Mouse (Mus musculus) myocyte (in vitro differentiated cells): Measurements from ENCODE around the gene Homer2. TPM values are rescaled to one million over a fixed set of nuclear protein-coding genes. Genes with fewer than 3 reads are reported as not detected.

ENCODE experiments used
- H3K27me3 ChIP-seq: one replicate; pipeline ENCODE4 v1.6.1; 2011; ENCODE audit not compliant: control insufficient read depth, insufficient read depth, insufficient read length
- H3K36me3 ChIP-seq: one replicate; pipeline ENCODE4 v1.6.1; 2011; ENCODE audit not compliant: control insufficient read depth, insufficient read depth
- H3K4me2 ChIP-seq: one replicate; pipeline ENCODE4 v1.6.1; 2011; ENCODE audit warnings: low read depth, control low read depth
- H3K4me3 ChIP-seq: one replicate; pipeline ENCODE4 v1.5.1; 2011; ENCODE audit warnings: mild to moderate bottlenecking, control low read depth, moderate library complexity
- H3K79me2 ChIP-seq: one replicate; pipeline ENCODE4 v1.6.1; 2011; ENCODE audit not compliant: control insufficient read depth, insufficient read depth
- H3ac ChIP-seq: one replicate; pipeline ENCODE4 v1.6.1; 2011; ENCODE audit not compliant: control insufficient read depth, insufficient read length
- CEBPB ChIP-seq: IDR thresholded peaks from 2 replicates; pipeline ENCODE4 v1.6.1; 2011; ENCODE audit warnings: mild to moderate bottlenecking, moderate library complexity; ENCODE audit not compliant: poor library complexity, insufficient read depth, severe bottlenecking
- E2F4 ChIP-seq: IDR thresholded peaks from one replicate; pipeline ENCODE4 v1.6.1; 2011; ENCODE audit warnings: mild to moderate bottlenecking, control low read depth, moderate library complexity; ENCODE audit not compliant: insufficient read depth
- MAX ChIP-seq: IDR thresholded peaks from one replicate; pipeline ENCODE4 v1.6.1; 2011; ENCODE audit warnings: low read depth, mild to moderate bottlenecking, control low read depth
- MYOD1 ChIP-seq, 3 experiments: IDR thresholded peaks; one replicate each; pipeline ENCODE4 v1.6.1; 2011; ENCODE audit warnings: control low read depth in 2 of 3, low read depth in 2 of 3, mild to moderate bottlenecking in 2 of 3, moderate library complexity in 1 of 3; ENCODE audit not compliant: insufficient read length in 2 of 3, control insufficient read depth in 1 of 3
- MYOG ChIP-seq, 3 experiments: IDR thresholded peaks; one replicate each; pipeline ENCODE4 v1.6.1; 2011; ENCODE audit warnings: control low read depth in 2 of 3, low read depth in 2 of 3, mild to moderate bottlenecking in 2 of 3; ENCODE audit not compliant: insufficient read length in 2 of 3, control insufficient read depth in 1 of 3, insufficient read depth in 1 of 3
- POLR2A ChIP-seq: IDR thresholded peaks from one replicate; pipeline ENCODE4 v1.6.1; 2011; ENCODE audit warnings: low read depth, mild to moderate bottlenecking, control low read depth, moderate library complexity; ENCODE audit not compliant: insufficient read length
- POLR2AphosphoS2 ChIP-seq: IDR thresholded peaks from one replicate; pipeline ENCODE4 v1.6.1; 2011; ENCODE audit warnings: low read depth, control low read depth; ENCODE audit not compliant: insufficient read length
- REST ChIP-seq: IDR thresholded peaks from one replicate; pipeline ENCODE4 v1.6.1; 2011; ENCODE audit warnings: mild to moderate bottlenecking, control low read depth, moderate library complexity; ENCODE audit not compliant: insufficient read depth, insufficient read length
- SRF ChIP-seq: IDR thresholded peaks from one replicate; pipeline ENCODE4 v1.6.1; 2011; ENCODE audit warnings: low read depth; ENCODE audit not compliant: control insufficient read depth, insufficient read length
- TCF12 ChIP-seq: IDR thresholded peaks from one replicate; pipeline ENCODE4 v1.6.1; 2011; ENCODE audit warnings: mild to moderate bottlenecking, control low read depth; ENCODE audit not compliant: poor library complexity, insufficient read depth, severe bottlenecking
- TCF3 ChIP-seq: IDR thresholded peaks from one replicate; pipeline ENCODE4 v1.6.1; 2011; ENCODE audit warnings: low read depth, control low read depth; ENCODE audit not compliant: insufficient read length
- USF1 ChIP-seq: IDR thresholded peaks from one replicate; pipeline ENCODE4 v1.6.1; 2011; ENCODE audit warnings: low read depth, mild to moderate bottlenecking, control low read depth, moderate library complexity
- polyA plus RNA-seq: library from polyadenylated mRNA; unstranded; fragments of >200 nt; fragmentation: generic; extraction: Trizol; gene quantifications from one replicate; pipeline ENCODE4 v1.2.1, GENCODE M21; 2012; ENCODE audit warnings: missing spikeins

Gene Homer2
- polyA plus RNA-seq, 1 experiment = not detected

DNA sequence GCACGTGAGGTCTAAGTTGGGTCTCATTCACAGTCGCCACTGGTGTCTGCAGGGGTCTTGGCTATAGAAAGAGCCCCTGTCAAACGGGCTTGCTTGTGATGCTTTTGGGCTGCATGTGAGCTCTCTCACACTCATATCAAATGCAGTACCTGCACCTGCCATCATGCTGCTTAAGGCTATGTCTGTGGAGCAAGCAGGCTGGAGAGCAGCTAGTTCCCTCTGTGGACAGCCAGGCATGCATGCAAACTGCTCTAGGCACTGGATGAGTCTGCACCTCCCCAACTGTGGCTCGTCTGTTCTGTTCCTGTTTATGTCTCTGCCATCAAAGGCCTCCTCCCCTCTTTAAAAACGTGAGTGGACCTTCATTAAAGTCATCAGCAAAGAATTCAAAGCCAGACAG, 100.9 kb downstream of the Homer2 start:
- TF ChIP-seq E2F4 (no peak), MAX (no peak), POLR2AphosphoS2 (no peak), MYOD1 (IDR thresholded peaks at IDR 0.05; ENCODE audit: control insufficient read depth in 1 of 3, insufficient read length in 2 of 3, low read depth in 2 of 3) (no peak)
- Histone ChIP-seq H3K36me3 (no peaks in the 10 kb centered on the region), H3K4me2 (no peak overlapping the region), H3ac (no peak overlapping the region), H3K27me3 (peaks cover 33% of the 10 kb centered on the region), H3K79me2 (no peaks in the 10 kb centered on the region), H3K4me3 (no peak overlapping the region)

DNA sequence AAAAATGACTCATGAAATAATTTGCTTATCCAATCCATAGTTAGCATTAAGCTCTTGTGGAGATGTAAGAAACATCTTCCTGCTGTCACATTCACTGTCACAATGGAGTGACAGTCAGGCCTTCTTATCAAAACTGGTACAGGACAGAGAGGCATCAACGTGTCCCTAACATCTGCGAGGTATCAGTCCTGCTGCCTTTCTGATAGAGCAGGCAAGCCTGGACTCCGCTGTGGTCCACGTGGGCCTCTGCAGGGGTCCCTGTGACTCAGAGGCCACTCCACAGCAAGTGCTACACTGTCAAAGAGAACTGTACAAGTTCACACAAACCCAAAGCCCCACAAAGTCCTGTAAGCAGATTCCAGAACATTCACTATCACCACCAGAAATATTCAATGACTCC, 101.8 kb downstream of the Homer2 start:
- TF ChIP-seq TCF3 = no peak
- no peak for TF ChIP-seq CEBPB
- TF ChIP-seq REST = no peak
- Histone ChIP-seq H3K79me2 (no peaks in the 10 kb centered on the region), H3K4me3 (no peak overlapping the region), H3K36me3 (no peaks in the 10 kb centered on the region), H3ac (no peak overlapping the region), H3K4me2 (no peak overlapping the region), H3K27me3 (peaks cover 25% of the 10 kb centered on the region)

DNA sequence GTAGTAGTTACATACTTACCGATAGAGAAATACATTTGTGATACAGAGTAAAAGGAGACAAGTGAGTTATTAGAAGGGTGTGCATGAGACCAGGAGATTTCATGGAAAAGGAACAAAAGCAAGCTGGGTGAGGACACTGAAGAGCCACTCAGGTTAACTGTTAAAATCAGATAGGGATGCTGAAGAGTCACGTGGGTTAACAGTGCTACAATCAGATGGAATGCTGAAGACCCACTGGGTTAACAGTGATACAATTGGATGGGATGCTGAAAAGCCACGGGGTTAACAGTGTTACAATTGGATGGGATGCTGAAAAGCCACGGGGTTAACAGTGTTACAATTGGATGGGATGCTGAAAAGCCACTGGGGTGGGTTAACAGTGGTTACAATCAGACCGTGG, 102.3 kb downstream of the Homer2 start:
- no peak overlapping the region for H3K4me3 ChIP-seq
- no peaks in the 10 kb centered on the region for H3K36me3 ChIP-seq
- no peak overlapping the region for H3K4me2 ChIP-seq
- H3K79me2 ChIP-seq = no peaks in the 10 kb centered on the region
- TF ChIP-seq USF1 = no peak
- no peak for TF ChIP-seq REST
- no peak for TF ChIP-seq POLR2A
- TF ChIP-seq MAX = no peak
- TF ChIP-seq POLR2AphosphoS2 = no peak
- TF ChIP-seq SRF = no peak
- TF ChIP-seq MYOD1 (IDR thresholded peaks at IDR 0.05; ENCODE audit: control insufficient read depth in 1 of 3, insufficient read length in 2 of 3, low read depth in 2 of 3) = no peak
- no peak for TF ChIP-seq E2F4
- TF ChIP-seq MYOG (IDR thresholded peaks at IDR 0.05; ENCODE audit: control insufficient read depth in 1 of 3, insufficient read depth in 1 of 3, insufficient read length in 2 of 3, low read depth in 2 of 3) = no peak
- TF ChIP-seq CEBPB = no peak
- no peak for TF ChIP-seq TCF3
- TF ChIP-seq TCF12 = no peak
- no peak overlapping the region for H3ac ChIP-seq
- peaks cover 21% of the 10 kb centered on the region for H3K27me3 ChIP-seq

DNA sequence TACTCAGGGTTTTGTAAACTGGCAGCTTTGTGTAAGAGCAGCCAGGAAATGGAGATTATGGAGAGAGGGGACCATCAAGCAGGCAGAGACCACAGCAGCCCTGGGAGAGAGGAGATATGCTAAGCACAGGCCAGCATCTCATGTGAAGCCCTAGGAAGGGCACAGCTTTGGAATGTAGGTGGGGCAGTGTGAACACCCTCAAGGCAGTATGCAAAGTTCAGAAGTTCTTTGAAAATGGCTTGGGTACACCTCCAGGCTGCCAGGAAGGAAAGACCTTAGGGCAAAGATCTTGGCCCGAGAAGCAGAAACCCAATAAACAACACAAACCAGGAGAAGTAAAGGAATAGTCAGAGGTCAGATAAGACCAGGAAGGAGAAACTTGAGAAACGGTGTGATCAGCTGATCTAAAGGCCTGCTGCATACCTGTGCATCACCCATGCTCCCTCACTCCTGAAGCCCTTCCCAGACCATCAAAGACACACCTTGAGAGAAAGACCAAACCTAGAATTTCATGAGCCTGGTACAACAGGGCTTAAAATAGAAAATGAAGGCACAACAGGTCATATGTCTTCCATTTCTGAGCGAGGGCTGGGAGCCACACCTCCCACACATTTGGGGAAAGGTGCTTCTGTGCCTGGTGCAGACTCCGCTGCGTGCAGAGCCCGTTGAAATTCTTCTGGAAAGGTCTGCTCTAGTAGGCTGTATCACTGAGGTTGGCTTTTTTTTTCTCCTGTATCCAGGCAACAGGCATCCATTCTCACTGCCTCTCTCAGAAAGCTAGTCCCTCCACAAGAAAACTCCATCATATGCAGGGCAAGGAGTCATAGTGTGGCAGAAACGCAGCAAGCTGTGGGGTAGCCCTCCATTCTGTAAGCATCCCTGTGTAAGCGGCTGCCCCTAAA, 107.7 kb downstream of the Homer2 start:
- Histone ChIP-seq H3ac (no peak overlapping the region), H3K4me3 (no peak overlapping the region), H3K27me3 (no peaks in the 10 kb centered on the region), H3K36me3 (peaks cover 6% of the 10 kb centered on the region), H3K79me2 (no peaks in the 10 kb centered on the region), H3K4me2 (no peak overlapping the region)
- TF ChIP-seq MYOG (IDR thresholded peaks at IDR 0.05; ENCODE audit: control insufficient read depth in 1 of 3, insufficient read depth in 1 of 3, insufficient read length in 2 of 3, low read depth in 2 of 3) = no peak
- no peak for TF ChIP-seq E2F4
- TF ChIP-seq POLR2A = no peak
- no peak for TF ChIP-seq TCF12
- TF ChIP-seq REST = no peak

DNA sequence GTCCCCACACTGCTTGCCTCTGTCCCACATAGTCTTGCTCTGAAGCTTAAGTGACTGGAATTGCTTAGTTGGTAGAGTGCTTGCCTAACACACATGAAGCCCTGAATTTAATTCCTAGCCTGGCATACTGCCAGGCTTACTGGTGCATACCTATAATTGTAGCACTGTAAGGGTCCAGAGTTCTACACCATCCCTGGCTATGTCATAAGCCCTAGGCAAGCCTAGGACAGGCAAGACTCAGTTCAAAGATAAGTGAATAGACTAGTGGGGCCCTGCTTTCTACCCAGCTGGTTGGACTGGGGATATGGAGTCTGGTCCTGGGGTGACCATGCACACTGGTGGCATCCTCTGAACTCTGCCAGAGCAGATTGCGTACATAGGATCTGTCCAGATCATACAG, 109.7 kb downstream of the Homer2 start:
- Histone ChIP-seq H3ac (no peak overlapping the region), H3K36me3 (peaks cover 6% of the 10 kb centered on the region), H3K27me3 (no peaks in the 10 kb centered on the region), H3K79me2 (no peaks in the 10 kb centered on the region), H3K4me2 (no peak overlapping the region), H3K4me3 (no peak overlapping the region)
- no peak for TF ChIP-seq REST
- TF ChIP-seq SRF = no peak
- TF ChIP-seq E2F4 = no peak
- no peak for TF ChIP-seq MYOG (IDR thresholded peaks at IDR 0.05; ENCODE audit: control insufficient read depth in 1 of 3, insufficient read depth in 1 of 3, insufficient read length in 2 of 3, low read depth in 2 of 3)
- TF ChIP-seq TCF3 = no peak
- no peak for TF ChIP-seq MAX
- TF ChIP-seq TCF12 = no peak
- no peak for TF ChIP-seq POLR2A
- no peak for TF ChIP-seq CEBPB
- TF ChIP-seq POLR2AphosphoS2 = no peak
- TF ChIP-seq USF1 = no peak
- TF ChIP-seq MYOD1 (IDR thresholded peaks at IDR 0.05; ENCODE audit: control insufficient read depth in 1 of 3, insufficient read length in 2 of 3, low read depth in 2 of 3) = no peak
